Mouse (Mus musculus) heart, embryonic 14.5 days (tissue): ENCODE measurements around the gene Pdxk. TPM values are rescaled to one million over a fixed set of nuclear protein-coding genes. Genes with fewer than 3 reads are reported as not detected.

Experiments
- ATAC-seq: fragments of 200-750 bp; cut with Nextera tagmentation; 2 replicates; pipeline ENCODE4 v1.8.0; 2017; ENCODE audit warnings: low read depth, moderate TSS enrichment; ENCODE audit not compliant: insufficient number of reproducible peaks, insufficient read depth, low FRiP score
- H3K27ac ChIP-seq, 2 experiments: fragments of 200-500 bp in 1 of 2; fragments of 300-500 bp in 1 of 2; sonication (generic) in 1 of 2; replicated peaks in 1 of 2; 2 replicates each; pipeline ENCODE4 v1.5.1; 2012 to 2014; ENCODE audit warnings: low read depth in 2 of 2, low read length in 2 of 2, control low read depth in 1 of 2, mild to moderate bottlenecking in 1 of 2, mixed read lengths in 1 of 2; ENCODE audit not compliant: control insufficient read depth in 1 of 2, insufficient read depth in 1 of 2
- H3K27me3 ChIP-seq: fragments of 300-500 bp; sonication (generic); 2 replicates; pipeline ENCODE4 v1.6.1; 2014; ENCODE audit warnings: mild to moderate bottlenecking, low read length, control low read depth; ENCODE audit not compliant: control insufficient read depth, insufficient read depth
- H3K36me3 ChIP-seq: fragments of 300-500 bp; sonication (generic); 2 replicates; pipeline ENCODE4 v1.6.1; 2014; ENCODE audit warnings: mild to moderate bottlenecking, control low read depth, low read length, mixed read lengths; ENCODE audit not compliant: control insufficient read depth, insufficient read depth
- H3K4me1 ChIP-seq, 2 experiments: fragments of 200-500 bp in 1 of 2; fragments of 300-500 bp in 1 of 2; sonication (generic) in 1 of 2; 2 replicates each; pipeline ENCODE4 v1.6.1; 2012 to 2014; ENCODE audit warnings: low read length in 2 of 2, control low read depth in 1 of 2, mixed read lengths in 1 of 2; ENCODE audit not compliant: control insufficient read depth in 2 of 2, insufficient read depth in 2 of 2
- H3K4me2 ChIP-seq: fragments of 300-500 bp; sonication (generic); 2 replicates; pipeline ENCODE4 v1.6.1; 2014; ENCODE audit warnings: mild to moderate bottlenecking, low read length
- H3K4me3 ChIP-seq, 2 experiments: fragments of 200-500 bp in 1 of 2; fragments of 300-500 bp in 1 of 2; sonication (generic) in 1 of 2; 2 replicates each; pipeline ENCODE4 v1.5.1; 2012 to 2014; ENCODE audit warnings: low read length in 2 of 2, mild to moderate bottlenecking in 2 of 2, control low read depth in 1 of 2, low read depth in 1 of 2, moderate library complexity in 1 of 2; ENCODE audit not compliant: control insufficient read depth in 1 of 2, insufficient read depth in 1 of 2
- H3K9ac ChIP-seq: fragments of 300-500 bp; sonication (generic); 2 replicates; pipeline ENCODE4 v1.6.1; 2014; ENCODE audit warnings: mild to moderate bottlenecking, low read length
- H3K9me3 ChIP-seq: fragments of 300-500 bp; sonication (generic); 2 replicates; pipeline ENCODE4 v1.6.1; 2016; ENCODE audit warnings: low read length, control low read depth; ENCODE audit not compliant: control insufficient read depth
- WGBS: fragments of 180-500 bp; shearing (Covaris S2); extraction: QIAGEN DNeasy Blood & Tissue Kit; methylation state at CpG from one replicate; pipeline ENCODE4 v1.1.7; 2014; 5-methylcytosine and 5-hydroxymethylcytosine counted together
- polyA plus RNA-seq: library from polyadenylated mRNA; unstranded; fragments of >200 nt; fragmentation: Nextera tagmentation; extraction: Ambion mirVana; gene quantifications from 2 replicates; pipeline ENCODE4 v1.2.1, GENCODE M21; 2014

Gene Pdxk
- polyA plus RNA-seq, 1 experiment from 2014 or later, result 4.5 TPM

- no peak overlapping the region for H3K4me3 ChIP-seq
- H3K27me3 ChIP-seq, result no peaks in the 10 kb centered on the region
- H3K27ac ChIP-seq, result no peak overlapping the region
- no peak for ATAC-seq
- no peak overlapping the region for H3K9ac ChIP-seq
- WGBS, result 82% methylated on average over 3 of the region's 3 CpGs
- peaks cover 51% of the 10 kb centered on the region for H3K36me3 ChIP-seq
- no peak overlapping the region for H3K4me2 ChIP-seq
- no peaks in the 10 kb centered on the region for H3K4me1 ChIP-seq
- H3K9me3 ChIP-seq, result no peaks in the 10 kb centered on the region
These were observed 22.5 kb downstream of the Pdxk start for GRCm38 (mm10) chr10:78442292-78442691.

GRCm38 (mm10) chr10:78441606-78442005, 23.2 kb downstream of the Pdxk start:
- no peaks in the 10 kb centered on the region for H3K27me3 ChIP-seq
- H3K4me1 ChIP-seq, result no peaks in the 10 kb centered on the region
- no peak overlapping the region for H3K4me2 ChIP-seq
- no peak overlapping the region for H3K4me3 ChIP-seq
- H3K9me3 ChIP-seq, result no peaks in the 10 kb centered on the region
- 82% methylated on average over 5 of the region's 5 CpGs for WGBS
- no peak overlapping the region for H3K9ac ChIP-seq
- no peak overlapping the region for H3K27ac ChIP-seq
- no peak for ATAC-seq
- peaks cover 45% of the 10 kb centered on the region for H3K36me3 ChIP-seq

- Histone ChIP-seq H3K9ac (no peak overlapping the region), H3K4me3 (no peak overlapping the region), H3K4me2 (no peak overlapping the region), H3K4me1 (no peaks in the 10 kb centered on the region), H3K36me3 (peaks cover 39% of the 10 kb centered on the region), H3K9me3 (no peaks in the 10 kb centered on the region), H3K27ac (no peak overlapping the region), H3K27me3 (no peaks in the 10 kb centered on the region)
- ATAC-seq, result no peak
- WGBS, result 72% methylated on average over 9 of the region's 9 CpGs
These were observed 24.0 kb downstream of the Pdxk start for GRCm38 (mm10) chr10:78440812-78441211.

DNA sequence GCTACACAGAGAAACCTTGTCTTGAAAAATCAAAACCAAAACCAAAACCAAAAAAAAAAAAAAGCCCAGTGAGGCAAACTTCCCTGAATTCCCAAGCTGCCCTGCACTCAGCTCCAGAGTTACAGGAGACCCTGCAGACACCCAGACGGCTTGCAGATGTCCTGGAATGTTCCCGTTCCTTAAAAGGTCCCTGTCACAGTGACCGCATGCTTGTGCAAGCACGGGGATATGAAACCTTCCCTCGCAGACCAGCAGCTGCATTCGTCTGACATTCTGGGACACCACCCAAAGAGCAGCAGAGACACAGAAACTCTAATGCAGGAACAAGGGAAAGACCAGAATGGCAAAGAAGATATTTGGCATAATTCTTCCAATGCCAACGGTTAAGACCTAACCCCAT, 24.8 kb downstream of the Pdxk start:
- no peaks in the 10 kb centered on the region for H3K9me3 ChIP-seq
- H3K27ac ChIP-seq, result no peak overlapping the region
- H3K27me3 ChIP-seq, result no peaks in the 10 kb centered on the region
- WGBS, result 79% methylated on average over 7 of the region's 7 CpGs
- no peak overlapping the region for H3K4me3 ChIP-seq
- no peak overlapping the region for H3K4me2 ChIP-seq
- H3K9ac ChIP-seq, result no peak overlapping the region
- ATAC-seq, result no peak
- no peaks in the 10 kb centered on the region for H3K4me1 ChIP-seq
- peaks cover 32% of the 10 kb centered on the region for H3K36me3 ChIP-seq

DNA sequence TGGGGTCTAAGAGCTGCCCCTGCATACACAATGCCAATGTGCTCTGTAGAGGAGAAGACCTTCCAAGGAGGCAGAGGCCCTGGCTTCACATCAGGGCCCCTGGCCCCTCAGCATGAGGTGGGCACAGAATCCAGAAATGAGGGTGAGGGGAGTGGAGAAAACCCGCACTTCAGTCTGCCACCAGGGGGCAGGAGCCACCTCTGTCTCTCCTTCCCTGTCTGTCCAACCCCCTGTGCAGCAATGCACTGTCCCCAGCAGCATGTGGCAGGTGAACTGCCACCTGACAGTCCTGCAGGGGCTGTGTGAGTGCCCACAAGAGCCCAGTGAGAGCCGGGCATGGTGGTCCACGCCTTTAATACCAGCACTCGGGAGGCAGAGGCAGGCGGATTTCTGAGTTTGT, 25.2 kb downstream of the Pdxk start:
- Histone ChIP-seq H3K27me3 (no peaks in the 10 kb centered on the region), H3K36me3 (peaks cover 29% of the 10 kb centered on the region), H3K4me2 (no peak overlapping the region), H3K4me1 (no peaks in the 10 kb centered on the region), H3K4me3 (no peak overlapping the region), H3K9me3 (no peaks in the 10 kb centered on the region), H3K27ac (no peak overlapping the region), H3K9ac (no peak overlapping the region)
- WGBS, result 50% methylated on average over 5 of the region's 5 CpGs
- no peak for ATAC-seq

GRCm38 (mm10) chr10:78438094-78438493, 26.7 kb downstream of the Pdxk start:
- Histone ChIP-seq H3K4me3 (no peak overlapping the region), H3K36me3 (peaks cover 18% of the 10 kb centered on the region), H3K9me3 (no peaks in the 10 kb centered on the region), H3K9ac (no peak overlapping the region), H3K27me3 (no peaks in the 10 kb centered on the region), H3K4me2 (no peak overlapping the region), H3K4me1 (no peaks in the 10 kb centered on the region), H3K27ac (no peak overlapping the region)
- WGBS, result 14% methylated on average over 5 of the region's 5 CpGs
- ATAC-seq, result no peak

DNA sequence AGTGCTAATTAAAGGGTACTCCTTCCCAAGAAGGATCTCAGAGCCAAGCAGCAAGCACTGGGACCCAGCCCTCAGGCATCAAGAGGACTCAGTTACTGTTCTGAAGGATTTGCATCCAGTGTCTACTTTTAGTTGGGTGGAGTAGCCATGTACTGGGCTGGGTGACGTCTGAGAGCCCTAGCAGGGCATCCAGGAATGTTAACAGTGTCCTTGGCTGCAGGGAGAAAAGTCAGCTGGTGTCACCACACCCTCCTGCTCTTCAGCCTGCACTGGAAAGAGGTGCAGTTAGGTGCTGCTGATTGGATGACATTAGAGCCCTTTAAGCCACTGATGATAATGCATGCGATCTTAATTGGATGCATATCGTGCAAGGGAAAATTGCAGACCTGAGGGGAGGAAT, 31.9 kb downstream of the Pdxk start:
- H3K27ac ChIP-seq, result no peak overlapping the region
- 62% methylated on average over 3 of the region's 3 CpGs for WGBS
- ATAC-seq, result no peak

GRCm38 (mm10) chr10:78429776-78430175, 35.0 kb downstream of the Pdxk start:
- no peak overlapping the region for H3K4me2 ChIP-seq
- no peaks in the 10 kb centered on the region for H3K9me3 ChIP-seq
- peaks cover 19% of the 10 kb centered on the region for H3K36me3 ChIP-seq
- WGBS, result 91% methylated on average over 2 of the region's 2 CpGs
- H3K9ac ChIP-seq, result no peak overlapping the region
- no peaks in the 10 kb centered on the region for H3K27me3 ChIP-seq
- ATAC-seq, result no peak
- H3K4me3 ChIP-seq, result no peak overlapping the region
- H3K27ac ChIP-seq, result no peak overlapping the region
- peaks cover 0 to 14% of the 10 kb centered on the region in 2 experiments; a peak in 2 of 4 replicates for H3K4me1 ChIP-seq

More for the DNA sequence above, 31.9 kb downstream of the Pdxk start:
- Histone ChIP-seq H3K9me3 (no peaks in the 10 kb centered on the region), H3K4me2 (no peak overlapping the region), H3K9ac (no peak overlapping the region), H3K36me3 (peaks cover 8% of the 10 kb centered on the region), H3K27me3 (no peaks in the 10 kb centered on the region), H3K4me3 (no peak overlapping the region), H3K4me1 (no peaks in the 10 kb centered on the region)
